In the genomic region with DNA sequence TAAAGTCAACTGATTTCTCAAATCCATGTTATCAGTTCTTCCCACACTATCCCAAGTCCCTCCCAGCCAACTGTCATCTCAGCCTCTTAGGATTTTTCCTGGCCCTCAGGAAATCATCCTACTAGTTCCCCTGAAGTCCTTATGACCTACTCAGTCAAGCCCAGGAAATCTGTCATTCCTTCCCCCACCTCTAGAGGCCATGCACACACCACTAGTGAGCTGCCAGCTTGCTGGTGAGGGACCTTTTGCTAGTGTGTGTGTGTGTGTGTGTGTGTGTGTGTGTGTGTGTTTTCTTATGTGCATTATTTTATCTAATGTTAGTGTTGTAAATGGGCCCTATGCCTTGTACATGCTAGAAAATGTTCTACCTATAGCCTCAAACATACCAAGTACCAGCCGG, we compare ENCODE assay signal across 10 mouse cellular contexts. TPM values are rescaled to one million over a fixed set of nuclear protein-coding genes. Genes with fewer than 3 reads are reported as not detected.
DNase-seq lines count a peak whose midpoint lies in the region; ATAC-seq and TF ChIP-seq lines count a peak whose summit lies in the region.
"Had no signal": no experiment of that assay in that cellular context is flagged by ENCODE, and none has a peak within 500 bp of the region (broad histone marks: within the 10 kb centered on the region; RNA-seq: fewer than 3 reads in every experiment).

No protein-coding gene starts in this region.

- H3K27me3 ChIP-seq in testis, adult 2 months (ENCODE audit: control insufficient read depth, insufficient read depth, low read length) = no peaks in the 10 kb centered on the region
- no peaks in the 10 kb centered on the region for H3K27me3 ChIP-seq in liver, postnatal 0 days (ENCODE audit: insufficient read depth, low read length)
- no peaks in the 10 kb centered on the region for H3K27me3 ChIP-seq in splenic B cell, adult 2 months (ENCODE audit: control insufficient read depth, insufficient read depth, low read length, poor library complexity, severe bottlenecking)
- H3K27me3 ChIP-seq: hindbrain, embryonic 15.5 days had no signal

- no peak overlapping the region for H3K4me3 ChIP-seq in testis, adult 2 months (ENCODE audit: control insufficient read depth, low read depth, low read length)
- H3K4me3 ChIP-seq in liver, postnatal 0 days (ENCODE audit: low read depth, low read length) = no peak overlapping the region
- H3K4me3 ChIP-seq: hindbrain, embryonic 15.5 days; myocyte had no signal

- no peak for TF ChIP-seq EP300 in liver, postnatal 0 days (IDR thresholded peaks at IDR 0.05; ENCODE audit: low read depth)

- H3K36me3 ChIP-seq in testis, adult 2 months (ENCODE audit: control insufficient read depth, insufficient read depth, low read length) = no peaks in the 10 kb centered on the region; the same call in 1 of the 2 replicates
- no peaks in the 10 kb centered on the region for H3K36me3 ChIP-seq in liver, postnatal 0 days (replicated peaks; ENCODE audit: insufficient read depth, low read length)
- no peaks in the 10 kb centered on the region for H3K36me3 ChIP-seq in splenic B cell, adult 2 months (ENCODE audit: control insufficient read depth, insufficient read depth, low read length, poor library complexity, severe bottlenecking)
- H3K36me3 ChIP-seq: hindbrain, embryonic 15.5 days had no signal

- no peak for ATAC-seq in liver, postnatal 0 days

- peak; percentile 33 for DNase-seq in gastrocnemius, postnatal 10 days
- no peak for DNase-seq in gastrocnemius, adult 8-10 months (ENCODE audit: low spot score in 2 of 2)
- no peak for DNase-seq in testis, postnatal 14 days (ENCODE audit: low spot score)
- peak; percentile 46 for DNase-seq in embryo, embryonic 9.5 days (ENCODE audit: extremely low spot score)
- DNase-seq in liver, postnatal 0 days = peak; percentile 60
- peak; percentile 78 for DNase-seq in splenic B cell, adult 2 months (ENCODE audit: low read depth, low spot score)
- no peak for DNase-seq in ovary, postnatal 14 days (ENCODE audit: low spot score)

- no peak overlapping the region for H3K27ac ChIP-seq in testis, adult 2 months (ENCODE audit: control insufficient read depth, insufficient read depth, low read depth, low read length)
- H3K27ac ChIP-seq in liver, postnatal 0 days (ENCODE audit: low read depth) = no peak overlapping the region
- H3K27ac ChIP-seq: hindbrain, embryonic 15.5 days had no signal

- WGBS in liver, postnatal 0 days (ENCODE audit: insufficient replicate concordance) = 87% methylated on average over 1 of the region's 1 CpGs

- peak; percentile 54; the same call in 1 of the 2 replicates for TF ChIP-seq CTCF in testis, adult 2 months (IDR thresholded peaks at IDR 0.05; ENCODE audit: control insufficient read depth, insufficient read depth, insufficient replicate concordance, low read depth, low read length)
- peak; percentile 90 for TF ChIP-seq CTCF in liver, postnatal 0 days (IDR thresholded peaks at IDR 0.05; ENCODE audit: low read depth)

- TF ChIP-seq POLR2A in testis, adult 2 months (IDR thresholded peaks at IDR 0.05; ENCODE audit: control insufficient read depth, low read depth, low read length) = no peak

- no peak overlapping the region for H3K9ac ChIP-seq in liver, postnatal 0 days (replicated peaks)
- H3K9ac ChIP-seq: hindbrain, embryonic 15.5 days had no signal

- H3K9me3 ChIP-seq in liver, postnatal 0 days (ENCODE audit: low read length) = no peaks in the 10 kb centered on the region
- H3K9me3 ChIP-seq: hindbrain, embryonic 15.5 days had no signal

- H3K4me1 ChIP-seq in testis, adult 2 months (ENCODE audit: control insufficient read depth, insufficient read depth, low read length) = peaks cover 19% of the 10 kb centered on the region
- H3K4me1 ChIP-seq in liver, postnatal 0 days (ENCODE audit: insufficient read depth) = peaks cover 27% of the 10 kb centered on the region

- no peak overlapping the region for H3K4me2 ChIP-seq in liver, postnatal 0 days (ENCODE audit: low read depth, low read length)
- H3K4me2 ChIP-seq: hindbrain, embryonic 15.5 days had no signal

RNA-seq across cellular contexts. Expression of gene 2610318N02Rik, which starts 2.3 kb away (rescaled TPM):
- total RNA-seq in gastrocnemius, postnatal 10 days (2021) = 1 to 10 TPM in 1 of 2 experiments, not detected in 1; 1.3 TPM
- total RNA-seq in gastrocnemius, adult 8-10 months (2022) = not detected
- polyA plus RNA-seq in testis, adult 2 months (2012; rRNA removed) = 3,527 and 3,682 TPM in 2 replicates
- polyA plus RNA-seq in liver, postnatal 0 days (2015; fragmentation: Nextera tagmentation; extraction: Ambion mirVana) = 4.6 and 5.2 TPM in 2 replicates

RNA-seq across cellular contexts. Expression of gene Sdf2l1, which starts 4.9 kb away (rescaled TPM):
- 1 to 10 TPM; 4.4 to 5.3 TPM for total RNA-seq in gastrocnemius, postnatal 10 days (2021)
- 1 to 10 TPM; 2.9 to 5.3 (median 3.7) TPM for total RNA-seq in gastrocnemius, adult 8-10 months (2022)
- polyA plus RNA-seq in testis, adult 2 months (2012; rRNA removed) = 77.4 and 82.4 TPM in 2 replicates
- 25.8 and 27.1 TPM in 2 replicates for polyA plus RNA-seq in liver, postnatal 0 days (2015; fragmentation: Nextera tagmentation; extraction: Ambion mirVana)

RNA-seq across cellular contexts. Expression of gene Ppil2, which starts 16.2 kb away (rescaled TPM):
- total RNA-seq in gastrocnemius, postnatal 10 days (2021) = 10 to 100 TPM; 31.4 to 39.7 TPM
- 10 to 100 TPM; 23.1 to 27.9 (median 25.0) TPM for total RNA-seq in gastrocnemius, adult 8-10 months (2022)
- polyA plus RNA-seq in testis, adult 2 months (2012; rRNA removed) = 75.3 and 88.8 TPM in 2 replicates
- polyA plus RNA-seq in liver, postnatal 0 days (2015; fragmentation: Nextera tagmentation; extraction: Ambion mirVana) = 32.6 and 34.1 TPM in 2 replicates

RNA-seq across cellular contexts. Expression of gene Ydjc, which starts 17.1 kb away (rescaled TPM):
- total RNA-seq in gastrocnemius, postnatal 10 days (2021) = 1 to 10 TPM in 1 of 2 experiments, under 1 TPM in 1; 0.61 to 1.2 TPM
- total RNA-seq in gastrocnemius, adult 8-10 months (2022) = under 1 TPM in 1 of 4 experiments, not detected in 3; 0.22 TPM
- 51.5 and 58.7 TPM in 2 replicates for polyA plus RNA-seq in testis, adult 2 months (2012; rRNA removed)
- 2.3 and 3.4 TPM in 2 replicates for polyA plus RNA-seq in liver, postnatal 0 days (2015; fragmentation: Nextera tagmentation; extraction: Ambion mirVana)

RNA-seq across cellular contexts. Expression of gene Ccdc116, which starts 19.7 kb away (rescaled TPM):
- under 1 TPM; 0.29 to 0.54 TPM for total RNA-seq in gastrocnemius, postnatal 10 days (2021)
- under 1 TPM in 1 of 4 experiments, not detected in 3; 0.10 TPM for total RNA-seq in gastrocnemius, adult 8-10 months (2022)
- polyA plus RNA-seq in testis, adult 2 months (2012; rRNA removed) = 276 and 291 TPM in 2 replicates
- 0.12 and 0.13 TPM in 2 replicates for polyA plus RNA-seq in liver, postnatal 0 days (2015; fragmentation: Nextera tagmentation; extraction: Ambion mirVana)

Comparison
In these comparisons a context has a peak if more than half of its experiments do, and no peak if none do; other contexts are left out.
1. DNase-seq: peak in gastrocnemius, postnatal 10 days (single experiment), embryo, embryonic 9.5 days (single experiment), liver, postnatal 0 days (single experiment) and splenic B cell, adult 2 months (single experiment); none in gastrocnemius, adult 8-10 months (0 of 2), testis, postnatal 14 days (single experiment) and ovary, postnatal 14 days (single experiment).